17 mouse cellular contexts compared by ENCODE assay signal in the genomic region with DNA sequence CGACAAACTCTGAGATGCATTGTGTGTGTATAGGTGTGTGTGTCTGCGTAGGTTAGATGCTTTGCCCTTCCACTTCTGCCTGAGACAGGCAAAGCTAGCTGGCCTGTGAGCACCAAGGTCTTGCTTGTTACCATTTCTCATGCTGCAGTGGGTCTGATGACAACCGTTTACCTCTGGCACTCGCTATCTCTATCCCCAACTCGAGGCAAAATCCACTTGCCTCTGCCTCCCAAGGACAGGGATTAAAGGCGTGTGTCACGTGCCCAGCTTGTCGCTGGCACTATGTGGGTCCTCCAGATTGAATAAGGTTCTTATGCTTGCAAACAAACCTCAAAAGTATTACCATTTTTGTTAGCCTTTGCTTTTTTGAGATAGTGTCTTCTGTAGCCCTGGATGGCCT. TPM values are rescaled to one million over a fixed set of nuclear protein-coding genes. Genes with fewer than 3 reads are reported as not detected.
"Had no signal": no experiment of that assay in that cellular context is flagged by ENCODE, and none has a peak within 500 bp of the region (broad histone marks: within the 10 kb centered on the region; RNA-seq: fewer than 3 reads in every experiment).

No protein-coding gene starts in this region.

- H3K27me3 ChIP-seq: midbrain, embryonic 12.5 days; neural tube, embryonic 13.5 days; neural tube, embryonic 15.5 days; stomach, embryonic 15.5 days had no signal

- H3K36me3 ChIP-seq: midbrain, embryonic 10.5 days; midbrain, embryonic 12.5 days; neural tube, embryonic 13.5 days; neural tube, embryonic 15.5 days; stomach, embryonic 15.5 days had no signal

- H3K4me3 ChIP-seq: midbrain, embryonic 10.5 days; midbrain, embryonic 12.5 days; myocyte; neural tube, embryonic 13.5 days; neural tube, embryonic 15.5 days; stomach, embryonic 15.5 days had no signal

- H3K4me2 ChIP-seq: lung, embryonic 14.5 days; midbrain, embryonic 12.5 days; neural tube, embryonic 13.5 days; neural tube, embryonic 15.5 days; stomach, embryonic 15.5 days had no signal

- H3K4me1 ChIP-seq: midbrain, embryonic 12.5 days had no signal

- ATAC-seq: midbrain, embryonic 16.5 days had no signal

- H3K9me3 ChIP-seq: midbrain, embryonic 10.5 days; midbrain, embryonic 12.5 days; neural tube, embryonic 13.5 days; neural tube, embryonic 15.5 days; stomach, embryonic 15.5 days had no signal

- H3K9ac ChIP-seq: lung, embryonic 14.5 days; midbrain, embryonic 12.5 days; neural tube, embryonic 13.5 days; neural tube, embryonic 15.5 days; stomach, embryonic 15.5 days had no signal

- H3K27ac ChIP-seq: midbrain, embryonic 10.5 days; midbrain, embryonic 12.5 days; neural tube, embryonic 13.5 days; neural tube, embryonic 15.5 days; stomach, embryonic 15.5 days; stomach, postnatal 0 days had no signal

- DNase-seq: lung, adult 18-20 months; lung, embryonic 14.5 days; lung, postnatal 10 days; lung, postnatal 4 days; midbrain, embryonic 14.5 days; right cerebral cortex, postnatal 14 days; thymus, adult 2 months; thymus, postnatal 25 days; thymus, postnatal 4 days had no signal

RNA-seq across cellular contexts. Expression of a gene that starts 57.3 kb away (rescaled TPM):
- polyA plus RNA-seq: midbrain, embryonic 12.5 days; myocyte had no signal
